Mouse (Mus musculus) brain, embryonic 14.5 days (tissue): ENCODE data around the gene Palm3.

Experiments
- CTCF ChIP-seq: fragments of 200-500 bp; IDR thresholded peaks from 2 replicates; pipeline ENCODE4 v1.5.1; 2012; ENCODE audit warnings: inconsistent platforms, mild to moderate bottlenecking, moderate library complexity, borderline replicate concordance; ENCODE audit not compliant: insufficient read depth, insufficient read length; ENCODE audit errors: extremely low read depth
- POLR2A ChIP-seq: fragments of 200-500 bp; IDR thresholded peaks from 2 replicates; pipeline ENCODE4 v1.6.1; 2012; ENCODE audit warnings: mild to moderate bottlenecking, inconsistent platforms, borderline replicate concordance; ENCODE audit not compliant: poor library complexity, insufficient read depth, insufficient read length, severe bottlenecking; ENCODE audit errors: extremely low read depth

DNA sequence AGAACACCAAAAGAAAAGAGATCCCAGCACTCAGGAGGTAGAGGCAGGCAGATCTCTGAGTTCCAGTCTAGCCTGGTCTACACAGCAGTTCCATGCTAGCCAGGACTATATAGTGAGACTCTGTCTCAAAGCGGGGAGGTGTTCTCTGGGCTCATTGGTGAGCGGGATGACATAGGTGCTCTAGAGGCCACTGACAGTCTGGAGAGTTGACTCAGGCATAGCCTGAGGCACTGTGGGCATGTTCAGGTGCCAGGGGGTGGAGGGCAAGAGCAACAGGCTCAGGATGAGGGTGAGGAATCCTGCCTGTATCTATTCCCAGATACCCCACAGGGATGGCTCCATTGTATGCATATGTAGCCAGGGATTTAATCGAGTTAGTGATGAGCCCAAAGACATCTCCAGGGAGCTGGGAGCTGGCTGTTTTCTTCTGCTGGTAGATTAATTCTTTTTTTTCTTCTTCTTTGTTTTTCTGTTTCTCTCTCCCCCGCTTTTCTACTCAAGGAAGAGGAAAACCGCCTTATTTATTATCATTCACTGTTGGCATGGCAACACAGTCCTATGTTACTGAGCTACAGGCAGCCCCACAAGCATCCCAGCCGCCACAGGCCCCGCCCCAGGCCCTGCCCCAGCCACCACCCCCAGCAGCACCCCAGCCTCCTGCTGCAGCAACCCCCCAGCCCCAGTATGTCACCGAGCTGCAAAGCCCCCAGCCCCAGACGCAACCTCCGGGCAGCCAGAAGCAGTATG is 52.1 kb downstream of the Palm3 start:
- TF ChIP-seq CTCF: no peak
- TF ChIP-seq POLR2A: no peak
